Mouse (Mus musculus): ENCODE data around the gene Gm28036. TPM values are rescaled to one million over a fixed set of nuclear protein-coding genes. Genes with fewer than 3 reads are reported as not detected.
A peak's percentile ranks its signal among the peaks of the same experiment; 100 is the strongest.

Gm28036 gene
- polyA plus RNA-seq, 1 experiment from 2014 or later: 26.5 TPM

DNA sequence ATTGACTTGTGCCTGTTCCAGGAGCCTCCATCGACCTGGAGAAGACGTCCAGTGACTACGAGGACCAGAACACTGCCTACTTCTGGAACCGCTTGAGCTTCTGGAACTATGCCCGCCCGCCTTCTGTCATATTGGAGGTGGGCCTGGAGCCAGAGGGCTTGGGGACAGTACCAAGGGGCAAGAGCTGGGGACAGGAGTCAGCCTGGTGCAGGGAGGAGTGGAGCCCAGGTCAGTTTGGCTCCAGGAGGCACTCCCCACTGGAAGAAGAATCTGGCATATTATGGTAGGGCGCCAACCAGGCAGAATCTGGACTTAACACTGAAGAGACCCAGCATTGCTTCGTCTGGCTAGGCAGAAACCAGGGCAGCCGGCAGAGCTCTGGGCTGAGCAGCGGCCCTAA lies 59.0 kb downstream of the Gm28036 start:
- Histone ChIP-seq H3K4me3 (ENCODE audit: low read length) (no peak overlapping the region), H3K4me2 (replicated peaks; ENCODE audit: low read depth, low read length) (no peak overlapping the region), H3K4me1 (ENCODE audit: insufficient read depth, low read length) (peaks cover 8% of the 10 kb centered on the region), H3K27ac (ENCODE audit: low read length) (no peak overlapping the region), H3K36me3 (ENCODE audit: insufficient read depth, low read length) (peaks cover 39% of the 10 kb centered on the region), H3K9me3 (ENCODE audit: low read length) (no peaks in the 10 kb centered on the region), H3K9ac (replicated peaks; ENCODE audit: low read length) (no peak overlapping the region), H3K27me3 (ENCODE audit: insufficient read depth, low read length) (no peaks in the 10 kb centered on the region)
- ATAC-seq (ENCODE audit: low FRiP score, low TSS enrichment): no peak
- WGBS: 92% methylated on average over 10 of the region's 10 CpGs

DNA sequence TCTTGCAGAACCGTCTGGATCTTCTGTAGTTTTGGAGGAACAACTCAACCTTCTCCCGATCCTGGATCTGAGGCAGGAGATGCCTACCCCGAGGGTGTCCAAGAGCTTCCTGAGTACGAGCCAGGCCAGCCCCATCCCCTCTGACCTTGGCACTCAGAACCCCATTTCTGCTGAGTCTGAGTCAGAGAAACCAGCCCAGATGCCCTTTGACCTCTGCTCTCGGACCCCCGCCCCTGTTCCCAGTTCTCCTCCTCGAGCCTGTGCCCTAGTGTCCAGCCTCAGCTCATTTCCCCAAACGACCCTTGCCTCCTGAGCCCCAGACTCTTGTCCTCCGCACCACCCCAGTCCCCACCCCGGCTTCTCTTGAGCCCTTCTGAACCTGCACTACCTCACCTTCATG lies 60.8 kb downstream of the Gm28036 start:
- H3K4me1 ChIP-seq (ENCODE audit: insufficient read depth, low read length): peaks cover 8% of the 10 kb centered on the region
- peak; percentile 16; the same call in 1 of the 2 replicates for ATAC-seq (ENCODE audit: low FRiP score, low TSS enrichment)
- H3K36me3 ChIP-seq (ENCODE audit: insufficient read depth, low read length): peaks cover 23% of the 10 kb centered on the region
- 26% methylated on average over 10 of the region's 10 CpGs for WGBS
- H3K9me3 ChIP-seq (ENCODE audit: low read length): no peaks in the 10 kb centered on the region
- H3K9ac ChIP-seq (replicated peaks; ENCODE audit: low read length): peak overlapping the region; percentile 86
- H3K27me3 ChIP-seq (ENCODE audit: insufficient read depth, low read length): no peaks in the 10 kb centered on the region
- peak overlapping the region; percentile 73 for H3K4me3 ChIP-seq (ENCODE audit: low read length)
- H3K27ac ChIP-seq (ENCODE audit: low read length): no peak overlapping the region
- H3K4me2 ChIP-seq (replicated peaks; ENCODE audit: low read depth, low read length): peak overlapping the region; percentile 96

DNA sequence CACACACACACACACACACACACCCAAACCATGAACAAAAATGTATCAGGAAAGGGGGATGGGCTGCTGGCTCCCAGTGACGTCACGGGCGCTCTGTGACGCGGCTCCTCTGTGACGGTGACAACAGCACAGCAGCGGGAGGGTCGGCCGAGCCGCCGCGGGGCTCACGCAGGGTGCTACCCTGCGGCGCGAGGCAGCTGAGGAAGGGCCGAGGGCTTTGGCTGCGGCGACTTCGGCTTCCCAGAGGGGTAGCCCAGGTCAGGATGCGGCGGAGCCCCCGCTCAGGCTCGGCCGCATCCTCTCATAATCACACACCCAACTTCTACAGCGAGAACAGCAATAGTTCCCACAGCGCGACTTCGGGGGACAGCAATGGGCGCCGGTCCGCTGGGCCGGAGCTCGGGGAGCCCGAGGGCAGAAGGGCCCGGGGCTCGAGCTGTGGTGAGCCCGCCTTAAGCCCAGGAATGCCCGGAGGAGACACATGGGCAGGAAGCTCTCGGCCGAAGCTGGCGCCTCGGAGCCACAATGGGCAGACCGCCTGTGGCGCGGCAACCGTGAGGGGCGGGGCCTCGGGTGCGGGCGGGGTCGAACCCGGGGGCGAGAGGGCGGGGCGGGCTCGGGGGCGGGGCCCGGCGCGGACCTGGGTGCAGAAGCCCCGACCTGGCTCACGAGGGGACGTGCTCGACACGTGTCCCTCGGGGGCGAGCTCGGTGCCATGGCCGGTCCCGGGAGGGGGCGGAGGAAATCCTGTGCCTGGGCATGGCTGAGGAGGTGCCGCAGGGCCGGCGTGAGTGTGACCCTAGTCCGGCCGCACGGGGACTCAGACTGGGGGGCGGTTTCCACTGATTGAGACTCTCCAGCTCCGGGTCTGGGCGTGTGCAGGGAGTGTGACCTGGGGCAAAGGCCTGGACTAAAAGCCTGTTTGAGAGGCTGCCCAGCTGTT lies 61.5 kb downstream of the Gm28036 start, which contains the start of gene Spag4:
Gene Spag4, plus strand, starts transcription at position 77 of the 943 bp plus-strand sequence.
- WGBS: under 1% methylated on average over 68 of the region's 81 CpGs

DNA sequence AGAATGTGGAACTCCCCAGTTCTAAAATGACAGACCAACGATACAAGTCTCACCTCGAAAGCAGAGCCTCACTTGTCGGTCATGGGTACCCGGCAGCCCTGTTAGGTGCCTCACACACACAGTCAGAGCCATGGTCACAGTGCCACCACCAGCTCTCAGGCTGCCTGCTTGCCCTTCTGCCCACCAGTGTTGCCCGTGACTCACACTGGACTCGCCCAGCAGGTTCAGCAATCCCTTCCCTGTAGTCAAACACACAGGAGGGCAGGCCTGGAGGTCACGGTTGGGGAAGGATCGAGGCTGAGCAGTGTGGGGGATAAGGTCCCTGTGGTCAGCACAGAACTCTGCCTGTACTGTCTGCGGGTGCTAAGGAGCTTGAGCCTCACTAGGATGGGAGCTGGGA lies 74.1 kb downstream of the Gm28036 start, which contains the start of gene Fer1l4:
Gene Fer1l4, minus strand, starts transcription at position 132 of the 400 bp plus-strand sequence.
- Histone ChIP-seq H3K4me2 (replicated peaks; ENCODE audit: low read depth, low read length) (no peak within 1 kb of the TSS), H3K36me3 (ENCODE audit: insufficient read depth, low read length) (no peaks in the 10 kb centered on the region), H3K4me1 (ENCODE audit: insufficient read depth, low read length) (no peaks in the 10 kb centered on the region), H3K9ac (replicated peaks; ENCODE audit: low read length) (no peak within 1 kb of the TSS), H3K27me3 (ENCODE audit: insufficient read depth, low read length) (no peaks in the 10 kb centered on the region), H3K9me3 (ENCODE audit: low read length) (no peaks in the 10 kb centered on the region), H3K4me3 (ENCODE audit: low read length) (no peak within 1 kb of the TSS), H3K27ac (ENCODE audit: low read length) (no peak within 1 kb of the TSS)
- 79% methylated on average over 9 of the region's 9 CpGs for WGBS
- ATAC-seq (ENCODE audit: low FRiP score, low TSS enrichment): no peak

More for the DNA sequence above, 61.5 kb downstream of the Gm28036 start, which contains the start of gene Spag4:
- peak within 1 kb of the TSS; percentile 85 for H3K27ac ChIP-seq (ENCODE audit: low read length)
- no peaks in the 10 kb centered on the region for H3K27me3 ChIP-seq (ENCODE audit: insufficient read depth, low read length)
- H3K9me3 ChIP-seq (ENCODE audit: low read length): no peaks in the 10 kb centered on the region
- peaks cover 8% of the 10 kb centered on the region for H3K4me1 ChIP-seq (ENCODE audit: insufficient read depth, low read length)
- peak within 1 kb of the TSS; percentile 86 for H3K9ac ChIP-seq (replicated peaks; ENCODE audit: low read length)
- peak; percentile 87 for ATAC-seq (ENCODE audit: low FRiP score, low TSS enrichment)
- peak within 1 kb of the TSS; percentile 73 for H3K4me3 ChIP-seq (ENCODE audit: low read length)
- H3K4me2 ChIP-seq (replicated peaks; ENCODE audit: low read depth, low read length): peak within 1 kb of the TSS; percentile 96
- peaks cover 16% of the 10 kb centered on the region for H3K36me3 ChIP-seq (ENCODE audit: insufficient read depth, low read length)

DNA sequence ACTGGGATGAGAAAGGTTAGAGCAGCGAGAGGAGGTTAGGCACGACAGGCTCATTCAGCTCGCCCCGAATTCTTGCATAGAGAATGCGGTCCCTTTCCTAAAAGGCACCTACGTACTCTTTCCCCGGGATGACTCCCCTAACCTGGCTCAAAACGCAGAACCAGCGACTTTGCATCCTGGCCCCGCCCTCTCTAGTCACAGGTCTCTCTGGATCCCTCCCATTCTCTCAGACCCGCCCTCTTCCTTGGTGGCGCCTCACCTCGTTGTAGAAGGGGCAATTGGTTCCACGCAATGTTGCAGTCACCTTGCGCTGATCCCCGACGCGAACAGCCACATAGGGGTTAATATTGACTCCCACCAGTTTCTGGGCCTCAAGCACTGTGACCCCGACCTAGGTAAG lies 79.0 kb downstream of the Gm28036 start:
- Histone ChIP-seq H3K27ac (ENCODE audit: low read length) (no peak overlapping the region), H3K9ac (replicated peaks; ENCODE audit: low read length) (no peak overlapping the region), H3K27me3 (ENCODE audit: insufficient read depth, low read length) (no peaks in the 10 kb centered on the region), H3K4me1 (ENCODE audit: insufficient read depth, low read length) (no peaks in the 10 kb centered on the region), H3K9me3 (ENCODE audit: low read length) (no peaks in the 10 kb centered on the region), H3K36me3 (ENCODE audit: insufficient read depth, low read length) (no peaks in the 10 kb centered on the region), H3K4me2 (replicated peaks; ENCODE audit: low read depth, low read length) (peak overlapping the region; percentile 50), H3K4me3 (ENCODE audit: low read length) (peak overlapping the region; percentile 23)
- ATAC-seq (ENCODE audit: low FRiP score, low TSS enrichment): peak; percentile 54; the same call in 1 of the 2 replicates
- WGBS: 4% methylated on average over 19 of the region's 19 CpGs

DNA sequence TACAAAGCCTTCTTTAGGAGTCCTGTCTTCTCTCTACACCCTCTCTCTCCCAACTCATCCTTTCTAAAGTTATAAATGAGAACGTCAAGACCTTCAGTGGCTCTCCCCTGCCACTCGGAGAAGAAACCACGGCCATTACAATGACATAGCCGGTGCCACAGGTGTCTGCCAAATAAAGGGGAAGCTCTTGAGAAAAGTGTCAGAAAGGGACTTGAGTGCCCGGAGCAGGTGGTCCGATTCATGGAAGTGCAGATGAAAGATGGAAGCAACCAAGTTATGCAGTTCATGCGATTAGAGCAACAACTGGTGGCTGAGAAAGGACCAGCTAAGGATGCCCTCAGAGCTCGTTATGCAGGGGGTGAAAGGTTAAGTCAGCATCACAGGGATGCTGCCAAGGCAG lies 84.0 kb downstream of the Gm28036 start:
- Histone ChIP-seq H3K27me3 (ENCODE audit: insufficient read depth, low read length) (no peaks in the 10 kb centered on the region), H3K36me3 (ENCODE audit: insufficient read depth, low read length) (no peaks in the 10 kb centered on the region), H3K4me3 (ENCODE audit: low read length) (no peak overlapping the region), H3K9ac (replicated peaks; ENCODE audit: low read length) (no peak overlapping the region), H3K9me3 (ENCODE audit: low read length) (no peaks in the 10 kb centered on the region), H3K27ac (ENCODE audit: low read length) (no peak overlapping the region), H3K4me1 (ENCODE audit: insufficient read depth, low read length) (no peaks in the 10 kb centered on the region), H3K4me2 (replicated peaks; ENCODE audit: low read depth, low read length) (no peak overlapping the region)
- no peak for ATAC-seq (ENCODE audit: low FRiP score, low TSS enrichment)
- 81% methylated on average over 8 of the region's 8 CpGs for whole genome bisulfite sequencing

DNA sequence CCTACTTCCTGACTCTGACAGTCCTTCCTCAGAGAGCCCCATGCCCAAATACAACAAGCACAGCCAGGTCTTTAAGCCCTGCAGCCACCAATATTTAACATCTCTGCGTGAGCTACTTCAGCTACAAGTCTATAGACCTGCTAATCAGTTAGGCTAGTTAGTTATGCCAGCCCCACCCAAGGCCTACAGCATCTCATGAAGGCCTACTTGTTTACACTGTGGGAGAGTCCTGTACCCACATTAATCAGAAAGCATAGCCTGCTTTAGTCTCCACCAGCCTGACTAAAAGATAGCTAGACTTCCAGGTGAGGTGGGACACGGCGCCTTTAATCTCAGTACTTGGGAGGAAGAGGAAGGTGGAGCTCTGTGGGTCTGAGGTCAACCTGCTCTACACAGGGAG lies 87.5 kb downstream of the Gm28036 start:
- Histone ChIP-seq H3K36me3 (ENCODE audit: insufficient read depth, low read length) (no peaks in the 10 kb centered on the region), H3K9me3 (ENCODE audit: low read length) (no peaks in the 10 kb centered on the region), H3K27ac (ENCODE audit: low read length) (no peak overlapping the region), H3K4me3 (ENCODE audit: low read length) (no peak overlapping the region), H3K4me1 (ENCODE audit: insufficient read depth, low read length) (no peaks in the 10 kb centered on the region), H3K4me2 (replicated peaks; ENCODE audit: low read depth, low read length) (no peak overlapping the region), H3K27me3 (ENCODE audit: insufficient read depth, low read length) (no peaks in the 10 kb centered on the region), H3K9ac (replicated peaks; ENCODE audit: low read length) (no peak overlapping the region)
- no peak for ATAC-seq (ENCODE audit: low FRiP score, low TSS enrichment)
- 83% methylated on average over 3 of the region's 3 CpGs for WGBS

DNA sequence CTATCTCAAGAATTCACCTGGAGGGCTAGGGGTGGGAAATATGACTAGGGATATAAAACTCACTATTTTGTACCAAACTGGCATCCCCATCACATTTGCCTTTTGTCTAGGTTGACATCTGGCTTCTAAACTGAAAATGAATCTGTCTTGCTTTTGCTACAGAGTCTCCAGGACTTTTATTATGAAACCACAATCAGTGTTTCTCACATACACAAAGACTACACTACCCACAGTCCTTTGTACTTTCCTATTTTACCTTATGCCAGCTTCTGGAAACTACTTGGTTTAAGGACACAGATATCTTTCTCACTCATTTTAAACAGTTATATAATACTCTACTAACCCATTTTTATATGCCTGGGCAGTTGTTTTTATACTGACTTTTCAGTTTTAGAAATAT lies 101.4 kb downstream of the Gm28036 start:
- H3K4me2 ChIP-seq (replicated peaks; ENCODE audit: low read depth, low read length): no peak overlapping the region
- no peaks in the 10 kb centered on the region for H3K4me1 ChIP-seq (ENCODE audit: insufficient read depth, low read length)
- no peaks in the 10 kb centered on the region for H3K9me3 ChIP-seq (ENCODE audit: low read length)
- H3K4me3 ChIP-seq (ENCODE audit: low read length): no peak overlapping the region
- no peak overlapping the region for H3K9ac ChIP-seq (replicated peaks; ENCODE audit: low read length)
- ATAC-seq (ENCODE audit: low FRiP score, low TSS enrichment): no peak
- H3K36me3 ChIP-seq (ENCODE audit: insufficient read depth, low read length): no peaks in the 10 kb centered on the region
- no peak overlapping the region for H3K27ac ChIP-seq (ENCODE audit: low read length)
- H3K27me3 ChIP-seq (ENCODE audit: insufficient read depth, low read length): no peaks in the 10 kb centered on the region
